Mouse (Mus musculus) testis, postnatal 10 days (tissue): ENCODE results near the gene Drd4.

ENCODE experiments used
- DNase-seq: peaks from one replicate; pipeline ENCODE4 v3.0.0; 2021; ENCODE audit warnings: low spot score

Gene Drd4

GRCm38 (mm10) chr7:141335682-141336081 is 43.9 kb downstream of the Drd4 start:
- DNase-seq: no peak

DNA sequence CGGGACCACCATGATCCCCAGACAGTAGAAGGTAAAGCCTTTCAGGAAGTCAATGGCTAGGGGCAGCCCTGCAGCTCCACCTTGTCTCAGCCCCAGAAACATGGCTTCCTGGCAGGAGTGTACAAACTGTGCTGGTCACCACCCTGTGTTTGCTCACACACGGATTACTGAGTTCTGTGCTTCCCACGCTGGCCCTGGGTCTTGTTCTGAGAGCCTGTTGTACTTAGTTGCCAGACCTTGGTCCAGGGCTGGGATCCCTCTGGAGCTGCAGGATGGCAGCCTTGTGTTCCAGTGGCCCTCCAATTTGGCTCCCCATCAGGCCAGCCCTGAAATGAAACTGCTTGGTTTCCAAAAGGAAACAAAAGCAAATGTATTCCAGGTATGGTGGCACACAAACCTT is 44.5 kb downstream of the Drd4 start:
- DNase-seq: peak; percentile 37

DNA sequence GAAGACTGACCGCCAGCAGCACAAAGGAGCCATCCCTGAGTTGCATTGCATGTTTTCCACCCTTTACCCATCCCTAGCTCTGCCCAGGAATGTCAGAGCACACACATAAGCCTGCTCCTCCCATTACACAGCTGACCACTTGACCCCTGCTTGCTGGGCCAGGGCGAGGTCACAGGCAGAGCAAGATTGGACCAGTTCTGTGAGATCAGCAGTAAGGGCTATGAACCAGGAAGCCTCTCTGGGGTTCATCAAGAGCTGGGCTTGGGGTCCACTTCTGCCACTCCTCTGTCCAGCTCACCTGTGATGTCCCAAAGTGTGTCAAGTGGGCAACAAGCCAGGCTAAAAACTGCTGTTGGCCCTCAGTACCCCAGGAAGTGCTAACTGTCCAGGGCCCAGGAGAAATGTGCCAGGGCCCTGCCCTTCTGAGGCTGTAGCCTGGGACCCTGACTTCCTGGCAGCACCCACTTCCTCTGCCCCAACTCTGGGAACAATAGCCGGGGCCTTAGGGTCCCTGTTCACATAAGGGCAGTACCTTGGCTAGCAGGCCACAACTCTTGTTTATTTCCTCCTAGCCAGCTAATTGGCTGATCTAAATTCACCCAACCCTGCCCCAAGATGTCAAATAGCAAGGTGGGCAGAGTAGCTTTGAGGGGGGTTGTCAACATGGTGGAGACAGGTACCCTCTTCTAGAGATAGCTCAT is 46.1 kb downstream of the Drd4 start:
- DNase-seq: peak; percentile 38

GRCm38 (mm10) chr7:141338576-141339131 is 46.8 kb downstream of the Drd4 start, which contains the start of gene Eps8l2:
Eps8l2 (plus strand) TSS chr7:141338880.
- DNase-seq: peak; percentile 55

DNA sequence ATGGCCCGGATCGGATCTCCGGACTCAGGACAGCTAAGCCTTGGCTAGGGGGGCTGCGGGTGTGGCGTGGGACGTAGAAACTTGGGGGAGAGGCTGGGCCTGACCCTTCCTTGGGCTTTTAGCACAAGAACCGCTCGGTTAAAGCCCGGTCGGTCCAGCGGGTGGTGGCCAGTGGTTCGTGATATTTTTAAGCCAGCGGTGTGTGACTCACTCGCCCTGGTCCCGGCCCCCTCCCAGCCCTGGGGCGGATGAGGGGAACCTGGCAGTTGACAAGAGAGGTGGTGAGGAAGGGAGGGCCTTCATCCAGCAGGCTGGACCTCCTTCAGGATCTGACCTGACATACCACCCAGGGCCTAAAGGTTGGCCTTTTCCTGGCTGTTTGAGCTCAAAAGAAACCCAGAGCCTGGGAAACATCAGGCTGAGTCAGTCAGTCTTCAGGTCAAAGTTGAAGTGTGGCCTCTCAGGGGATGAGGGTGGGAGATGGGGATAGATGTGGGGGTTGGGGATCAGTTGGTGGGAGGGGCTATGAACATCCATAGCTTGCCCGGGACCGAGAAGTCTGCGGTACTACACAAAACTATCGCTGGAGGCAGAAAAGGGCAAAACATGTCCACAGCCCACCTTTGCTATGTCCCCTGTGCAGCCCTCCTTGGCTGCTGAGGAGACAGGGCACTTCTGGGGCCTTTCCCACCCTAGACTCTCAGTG is 47.6 kb downstream of the Drd4 start:
- DNase-seq: peak; percentile 41

- DNase-seq: peak; percentile 36
Observed at GRCm38 (mm10) chr7:141340023-141340422, 48.2 kb downstream of the Drd4 start.

DNA sequence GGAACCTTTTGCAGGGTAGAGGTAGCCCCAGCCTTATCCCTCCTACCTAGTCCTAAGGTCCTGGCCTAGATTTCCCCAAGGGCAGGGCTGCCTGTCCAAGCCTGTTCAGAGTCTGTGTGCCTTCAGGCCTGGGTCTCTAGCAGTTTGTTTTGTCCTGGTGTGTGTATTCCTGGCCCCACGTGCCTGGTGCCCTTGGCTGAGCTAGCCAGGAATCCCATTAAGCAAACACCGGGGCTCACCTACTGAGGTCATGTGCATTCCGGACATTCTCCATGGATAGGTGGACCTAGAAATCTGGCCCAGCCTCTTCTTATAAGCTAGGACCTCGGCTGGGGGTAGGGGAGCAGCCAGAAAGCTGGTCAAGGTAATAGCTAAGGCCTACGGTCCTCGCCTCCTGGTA is 48.7 kb downstream of the Drd4 start:
- DNase-seq: peak; percentile 33

DNA sequence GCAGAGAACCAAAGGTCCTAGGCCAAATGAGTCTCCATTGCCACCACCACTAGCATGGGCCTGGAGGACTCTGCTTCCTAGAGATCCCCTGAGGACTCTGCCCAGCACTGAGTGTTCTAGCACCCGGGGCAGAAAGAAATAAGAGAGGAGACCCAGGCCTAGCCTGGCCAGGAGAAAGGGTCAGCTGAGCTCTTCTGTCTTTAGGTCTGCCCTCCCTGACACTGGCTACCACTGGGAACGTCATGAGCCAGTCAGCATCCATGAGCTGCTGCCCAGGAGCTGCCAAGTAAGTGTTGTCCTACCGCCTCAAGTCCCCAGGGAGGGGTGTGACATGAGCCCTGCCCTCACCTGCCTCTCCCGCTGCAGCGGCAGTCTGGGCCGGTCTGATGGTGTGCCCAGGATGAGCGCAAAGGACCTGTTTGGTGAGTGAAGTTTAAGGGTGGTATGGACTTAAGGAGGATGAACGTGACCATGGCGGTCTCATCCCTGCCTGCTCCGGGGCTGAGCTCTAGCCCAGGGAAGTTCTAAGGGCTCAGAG is 50.0 kb downstream of the Drd4 start:
- peak; percentile 37 for DNase-seq

DNA sequence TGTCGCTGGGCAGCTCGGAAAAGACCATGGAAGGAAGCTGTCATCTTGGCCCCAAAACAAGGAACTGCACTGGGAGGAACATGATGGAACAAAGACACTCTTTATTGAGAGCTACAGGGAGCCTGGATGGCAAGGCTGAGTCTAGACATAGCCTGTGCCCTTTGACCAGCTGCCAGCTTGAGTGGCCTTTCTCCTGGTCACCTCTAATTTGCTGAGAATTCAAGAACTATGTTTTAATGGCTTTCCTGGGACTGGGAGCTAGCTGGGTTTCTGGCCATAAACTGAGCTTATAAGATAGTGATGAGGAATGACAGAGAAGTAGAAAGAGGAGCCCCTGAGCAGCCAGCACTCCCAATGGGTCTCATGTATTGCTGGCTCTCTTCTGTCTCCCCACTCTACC is 51.4 kb downstream of the Drd4 start:
- DNase-seq: peak; percentile 40

GRCm38 (mm10) chr7:141343696-141344095 is 51.9 kb downstream of the Drd4 start:
- no peak for DNase-seq

GRCm38 (mm10) chr7:141344787-141345186 is 53.0 kb downstream of the Drd4 start:
- DNase-seq: no peak
